Comparison of ENCODE assay signal across 14 mouse cellular contexts in genomic region chr8:61310403-61310871, GRCm38 (mm10).
DNase-seq lines count a peak whose midpoint lies in the region; ATAC-seq and TF ChIP-seq lines count a peak whose summit lies in the region.
"Had no signal": no experiment of that assay in that cellular context is flagged by ENCODE, and none has a peak within 500 bp of the region (broad histone marks: within the 10 kb centered on the region; RNA-seq: fewer than 3 reads in every experiment).

No protein-coding gene starts in this region.

- H3K36me3 ChIP-seq in forebrain, embryonic 11.5 days (ENCODE audit: control insufficient read depth, insufficient read depth, low read length), result no peaks in the 10 kb centered on the region
- no peaks in the 10 kb centered on the region for H3K36me3 ChIP-seq in liver, embryonic 12.5 days
- H3K36me3 ChIP-seq: G1E; heart, embryonic 10.5 days had no signal

- H3K9me3 ChIP-seq in forebrain, embryonic 11.5 days (ENCODE audit: control insufficient read depth, low read length), result no peaks in the 10 kb centered on the region; the same call in 1 of the 2 replicates
- no peaks in the 10 kb centered on the region for H3K9me3 ChIP-seq in liver, embryonic 12.5 days (replicated peaks)
- H3K9me3 ChIP-seq: G1E; heart, embryonic 10.5 days had no signal

- peak; percentile 13 to 20 for DNase-seq in adrenal gland, postnatal 36 days
- no peak for DNase-seq in adrenal gland, adult 18-20 months (ENCODE audit: low spot score in 2 of 2)
- DNase-seq in layer of hippocampus, adult 2 months (ENCODE audit: low spot score in 2 of 2), result no peak
- DNase-seq in layer of hippocampus, postnatal 14 days (ENCODE audit: low spot score in 2 of 2), result no peak
- no peak for DNase-seq in forebrain, embryonic 11.5 days (ENCODE audit: low spot score)
- peak; percentile 45 for DNase-seq in mesoderm, embryonic 11.5 days (ENCODE audit: low read depth, low spot score)
- DNase-seq in right cerebral cortex, postnatal 10 days (ENCODE audit: low spot score in 2 of 2), result no peak
- DNase-seq: B cell, adult 2 months; cerebellum, adult 11-12 months; liver, postnatal 0 days had no signal

- no peak for ATAC-seq in forebrain, embryonic 11.5 days (replicated peaks; ENCODE audit: low FRiP score)
- ATAC-seq in liver, embryonic 12.5 days, result no peak
- ATAC-seq: liver, postnatal 0 days had no signal

- H3K4me2 ChIP-seq in forebrain, embryonic 11.5 days (ENCODE audit: low read depth, low read length, severe bottlenecking), result peak overlapping the region; percentile 38; the same call in 1 of the 2 replicates
- H3K4me2 ChIP-seq in liver, embryonic 12.5 days, result no peak overlapping the region

- H3K27ac ChIP-seq in layer of hippocampus, adult 2 months, result peak overlapping the region; percentile 73
- peak overlapping the region; percentile 78; the same call in 1 of the 2 replicates for H3K27ac ChIP-seq in forebrain, embryonic 11.5 days (ENCODE audit: low read depth, low read length)
- no peak overlapping the region for H3K27ac ChIP-seq in liver, embryonic 12.5 days

- H3K4me1 ChIP-seq in forebrain, embryonic 11.5 days (replicated peaks; ENCODE audit: control insufficient read depth, insufficient read depth, low read length), result peaks cover 20% of the 10 kb centered on the region
- 0 out of 2 replicates have a peak, but pooled peaks cover 9% of the 10 kb centered on the region for H3K4me1 ChIP-seq in liver, embryonic 12.5 days

- no peak for TF ChIP-seq CTCF in layer of hippocampus, adult 2 months (conservative IDR thresholded peaks at IDR 0.05)

- 34% methylated on average over 9 of the region's 9 CpGs for WGBS in forebrain, embryonic 11.5 days
- WGBS in liver, embryonic 12.5 days (ENCODE audit: insufficient replicate concordance), result 76% methylated on average over 9 of the region's 9 CpGs

- peak overlapping the region; percentile 25; the same call in 1 of the 2 replicates for H3K9ac ChIP-seq in forebrain, embryonic 11.5 days (ENCODE audit: low read length)
- H3K9ac ChIP-seq in liver, embryonic 12.5 days, result no peak overlapping the region
- H3K9ac ChIP-seq: liver, postnatal 0 days had no signal

- H3K4me3 ChIP-seq in layer of hippocampus, adult 2 months, result no peak overlapping the region
- no peak overlapping the region for H3K4me3 ChIP-seq in forebrain, embryonic 11.5 days (ENCODE audit: low read depth, low read length)
- H3K4me3 ChIP-seq in liver, embryonic 12.5 days, result no peak overlapping the region
- H3K4me3 ChIP-seq: heart, embryonic 10.5 days; megakaryocyte, embryonic 14.5 days had no signal

- H3K27me3 ChIP-seq in forebrain, embryonic 11.5 days (ENCODE audit: control insufficient read depth, insufficient read depth, low read length), result no peaks in the 10 kb centered on the region
- no peaks in the 10 kb centered on the region for H3K27me3 ChIP-seq in liver, embryonic 12.5 days (replicated peaks)
- H3K27me3 ChIP-seq: megakaryocyte, embryonic 14.5 days had no signal

Comparison
In these comparisons a context has a peak if more than half of its experiments do, and no peak if none do; other contexts are left out.
1. DNase-seq: peak in adrenal gland, postnatal 36 days (2 of 2) and mesoderm, embryonic 11.5 days (single experiment); none in adrenal gland, adult 18-20 months (0 of 2), layer of hippocampus, adult 2 months (0 of 2), layer of hippocampus, postnatal 14 days (0 of 2), forebrain, embryonic 11.5 days (single experiment) and right cerebral cortex, postnatal 10 days (0 of 2).